Mouse (Mus musculus): Measurements from ENCODE around the gene Nectin4. TPM values are rescaled to one million over a fixed set of nuclear protein-coding genes. Genes with fewer than 3 reads are reported as not detected.

Gene Nectin4
- polyA plus RNA-seq (2014; fragmentation: Illumina TruSeq; extraction: RNeasy Lipid Tissue Mini Kit (QIAGEN cat#74804); ENCODE audit: low read depth, low replicate concordance): not detected

GRCm38 (mm10) chr1:171369845-171370556 lies at the start of gene Nectin4:
Gene Nectin4 (plus strand): TSS chr1:171370099.

GRCm38 (mm10) chr1:171328839-171329432 lies 41.0 kb upstream of the Nectin4 start, which contains the start of gene Dedd:
Gene Dedd (plus strand): TSS chr1:171329145.

GRCm38 (mm10) chr1:171345225-171346094 lies 24.4 kb upstream of the Nectin4 start, which contains the start of the genes Nit1 and Pfdn2:
Gene Nit1 (minus strand): TSS chr1:171345646.
Gene Pfdn2 (plus strand): TSS chr1:171345670.

GRCm38 (mm10) chr1:171360656-171361055 lies 9.2 kb upstream of the Nectin4 start, which contains the start of gene Klhdc9:
Gene Klhdc9 (minus strand): TSS chr1:171360798.

GRCm38 (mm10) chr1:171388376-171389102 lies 18.6 kb downstream of the Nectin4 start, which contains the start of gene Arhgap30:
Gene Arhgap30 (plus strand): TSS chr1:171388954.

GRCm38 (mm10) chr1:171410947-171411484 lies 41.1 kb downstream of the Nectin4 start, which contains the start of gene Usf1:
Gene Usf1 (plus strand): TSS chr1:171411313.

GRCm38 (mm10) chr1:171418660-171419059 lies 48.8 kb downstream of the Nectin4 start, which contains the start of gene Tstd1:
Gene Tstd1 (plus strand): TSS chr1:171418872.

GRCm38 (mm10) chr1:171437264-171438013 lies 67.5 kb downstream of the Nectin4 start, which contains the start of gene F11r:
Gene F11r (plus strand): TSS chr1:171437535.

Other genes starting within 250 kb of the Nectin4 start
- gene Sdhc, start 219.5 kb upstream of the Nectin4 start, polyA plus RNA-seq (2014; fragmentation: Illumina TruSeq; extraction: RNeasy Lipid Tissue Mini Kit (QIAGEN cat#74804); ENCODE audit: low read depth, low replicate concordance): 115 TPM
- not detected for gene Mpz, start 219.4 kb upstream of the Nectin4 start, polyA plus RNA-seq (2014; fragmentation: Illumina TruSeq; extraction: RNeasy Lipid Tissue Mini Kit (QIAGEN cat#74804); ENCODE audit: low read depth, low replicate concordance)
- gene Pcp4l1, start 173.8 kb upstream of the Nectin4 start, polyA plus RNA-seq (2014; fragmentation: Illumina TruSeq; extraction: RNeasy Lipid Tissue Mini Kit (QIAGEN cat#74804); ENCODE audit: low read depth, low replicate concordance): 14.7 TPM
- 117 TPM for gene Nr1i3, start 156.1 kb upstream of the Nectin4 start, polyA plus RNA-seq (2014; fragmentation: Illumina TruSeq; extraction: RNeasy Lipid Tissue Mini Kit (QIAGEN cat#74804); ENCODE audit: low read depth, low replicate concordance)
- 1.2 TPM for gene Tomm40l, start 147.6 kb upstream of the Nectin4 start, polyA plus RNA-seq (2014; fragmentation: Illumina TruSeq; extraction: RNeasy Lipid Tissue Mini Kit (QIAGEN cat#74804); ENCODE audit: low read depth, low replicate concordance)
- 7,804 TPM for gene Apoa2, start 145.0 kb upstream of the Nectin4 start, polyA plus RNA-seq (2014; fragmentation: Illumina TruSeq; extraction: RNeasy Lipid Tissue Mini Kit (QIAGEN cat#74804); ENCODE audit: low read depth, low replicate concordance)
- 20.2 TPM for gene Fcer1g, start 135.7 kb upstream of the Nectin4 start, polyA plus RNA-seq (2014; fragmentation: Illumina TruSeq; extraction: RNeasy Lipid Tissue Mini Kit (QIAGEN cat#74804); ENCODE audit: low read depth, low replicate concordance)
- gene Adamts4, start 119.7 kb upstream of the Nectin4 start, polyA plus RNA-seq (2014; fragmentation: Illumina TruSeq; extraction: RNeasy Lipid Tissue Mini Kit (QIAGEN cat#74804); ENCODE audit: low read depth, low replicate concordance): not detected
- 74.6 TPM for gene Ndufs2, start 118.7 kb upstream of the Nectin4 start, polyA plus RNA-seq (2014; fragmentation: Illumina TruSeq; extraction: RNeasy Lipid Tissue Mini Kit (QIAGEN cat#74804); ENCODE audit: low read depth, low replicate concordance)
- gene B4galt3, start 99.8 kb upstream of the Nectin4 start, polyA plus RNA-seq (2014; fragmentation: Illumina TruSeq; extraction: RNeasy Lipid Tissue Mini Kit (QIAGEN cat#74804); ENCODE audit: low read depth, low replicate concordance): 3.7 TPM
- 6.1 TPM for gene Ppox, start 88.9 kb upstream of the Nectin4 start, polyA plus RNA-seq (2014; fragmentation: Illumina TruSeq; extraction: RNeasy Lipid Tissue Mini Kit (QIAGEN cat#74804); ENCODE audit: low read depth, low replicate concordance)
- 10.9 TPM for gene Usp21, start 82.1 kb upstream of the Nectin4 start, polyA plus RNA-seq (2014; fragmentation: Illumina TruSeq; extraction: RNeasy Lipid Tissue Mini Kit (QIAGEN cat#74804); ENCODE audit: low read depth, low replicate concordance)
- gene Ufc1, start 75.1 kb upstream of the Nectin4 start, polyA plus RNA-seq (2014; fragmentation: Illumina TruSeq; extraction: RNeasy Lipid Tissue Mini Kit (QIAGEN cat#74804); ENCODE audit: low read depth, low replicate concordance): 85.2 TPM
- 7.6 TPM for gene Dedd, start 41.0 kb upstream of the Nectin4 start, polyA plus RNA-seq (2014; fragmentation: Illumina TruSeq; extraction: RNeasy Lipid Tissue Mini Kit (QIAGEN cat#74804); ENCODE audit: low read depth, low replicate concordance)
- 61.0 TPM for gene Nit1, start 24.5 kb upstream of the Nectin4 start, polyA plus RNA-seq (2014; fragmentation: Illumina TruSeq; extraction: RNeasy Lipid Tissue Mini Kit (QIAGEN cat#74804); ENCODE audit: low read depth, low replicate concordance)
- gene Pfdn2, start 24.4 kb upstream of the Nectin4 start, polyA plus RNA-seq (2014; fragmentation: Illumina TruSeq; extraction: RNeasy Lipid Tissue Mini Kit (QIAGEN cat#74804); ENCODE audit: low read depth, low replicate concordance): 29.2 TPM
- gene Klhdc9, start 9.3 kb upstream of the Nectin4 start, polyA plus RNA-seq (2014; fragmentation: Illumina TruSeq; extraction: RNeasy Lipid Tissue Mini Kit (QIAGEN cat#74804); ENCODE audit: low read depth, low replicate concordance): not detected
- 1.6 TPM for gene Arhgap30, start 18.9 kb downstream of the Nectin4 start, polyA plus RNA-seq (2014; fragmentation: Illumina TruSeq; extraction: RNeasy Lipid Tissue Mini Kit (QIAGEN cat#74804); ENCODE audit: low read depth, low replicate concordance)
- gene Usf1, start 41.2 kb downstream of the Nectin4 start, polyA plus RNA-seq (2014; fragmentation: Illumina TruSeq; extraction: RNeasy Lipid Tissue Mini Kit (QIAGEN cat#74804); ENCODE audit: low read depth, low replicate concordance): 2.3 TPM
- gene Tstd1, start 48.8 kb downstream of the Nectin4 start, polyA plus RNA-seq (2014; fragmentation: Illumina TruSeq; extraction: RNeasy Lipid Tissue Mini Kit (QIAGEN cat#74804); ENCODE audit: low read depth, low replicate concordance): 10.0 TPM
- gene F11r, start 67.4 kb downstream of the Nectin4 start, polyA plus RNA-seq (2014; fragmentation: Illumina TruSeq; extraction: RNeasy Lipid Tissue Mini Kit (QIAGEN cat#74804); ENCODE audit: low read depth, low replicate concordance): 33.1 TPM
- gene Alyref2, start 133.4 kb downstream of the Nectin4 start, polyA plus RNA-seq (2014; fragmentation: Illumina TruSeq; extraction: RNeasy Lipid Tissue Mini Kit (QIAGEN cat#74804); ENCODE audit: low read depth, low replicate concordance): 1.1 TPM
- gene Itln1, start 165.2 kb downstream of the Nectin4 start, polyA plus RNA-seq (2014; fragmentation: Illumina TruSeq; extraction: RNeasy Lipid Tissue Mini Kit (QIAGEN cat#74804); ENCODE audit: low read depth, low replicate concordance): not detected
- not detected for gene Cd244a, start 189.1 kb downstream of the Nectin4 start, polyA plus RNA-seq (2014; fragmentation: Illumina TruSeq; extraction: RNeasy Lipid Tissue Mini Kit (QIAGEN cat#74804); ENCODE audit: low read depth, low replicate concordance)
- gene Ly9, start 237.3 kb downstream of the Nectin4 start, polyA plus RNA-seq (2014; fragmentation: Illumina TruSeq; extraction: RNeasy Lipid Tissue Mini Kit (QIAGEN cat#74804); ENCODE audit: low read depth, low replicate concordance): 1.8 TPM

Measured in liver, adult 10 weeks (tissue).